In the genomic region with DNA sequence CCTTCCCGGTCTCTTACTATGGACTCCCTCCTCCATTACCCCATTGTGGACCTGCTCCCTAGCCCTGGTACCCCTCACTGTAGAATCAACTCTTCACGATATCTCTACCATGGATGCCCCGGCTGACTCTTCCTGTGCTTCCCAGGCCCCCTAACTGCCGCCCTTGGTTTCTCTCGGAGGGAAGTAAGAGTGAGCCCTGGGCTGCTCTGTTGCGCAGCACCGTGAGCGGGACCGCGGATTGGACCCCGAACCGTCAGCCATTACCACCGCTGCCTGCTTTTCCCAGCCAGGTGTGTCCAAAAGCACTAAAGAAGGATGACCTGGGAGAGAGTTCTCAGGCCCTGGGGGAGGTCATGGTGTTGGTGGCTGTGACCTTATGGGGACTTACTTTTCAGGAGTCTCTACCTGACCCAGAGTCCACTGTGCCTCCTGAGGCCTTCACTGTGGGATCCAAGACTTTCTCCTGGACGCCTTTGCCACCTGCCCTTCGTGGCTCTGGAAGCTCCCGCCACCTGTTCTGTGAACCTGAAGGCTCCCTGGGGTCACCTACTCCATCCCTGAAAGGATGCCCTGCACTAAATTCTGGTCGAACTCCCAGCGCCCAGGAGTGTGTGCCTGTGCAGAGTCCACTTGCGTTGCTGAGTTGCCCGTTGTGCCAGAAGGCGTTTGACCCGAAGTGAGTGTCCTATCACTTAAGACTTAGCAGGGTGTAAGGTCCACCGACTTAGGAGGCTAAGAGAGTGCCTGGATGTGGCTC, we compare ENCODE assay signal across 7 mouse cellular contexts. TPM values are rescaled to one million over a fixed set of nuclear protein-coding genes. Genes with fewer than 3 reads are reported as not detected.
DNase-seq lines count a peak whose midpoint lies in the region; ATAC-seq and TF ChIP-seq lines count a peak whose summit lies in the region.

No protein-coding gene starts in this region.

- peaks cover 11% of the 10 kb centered on the region for H3K4me1 ChIP-seq in brown adipose tissue, adult 24 weeks (ENCODE audit: control insufficient read depth, insufficient read depth, insufficient read length, low read length)
- H3K4me1 ChIP-seq in forebrain, embryonic 14.5 days (ENCODE audit: control insufficient read depth, insufficient read depth, low read length) = peaks cover 20% of the 10 kb centered on the region
- H3K4me1 ChIP-seq in intestine, embryonic 16.5 days (ENCODE audit: control insufficient read depth, insufficient read depth, low read length) = peaks cover 23% of the 10 kb centered on the region
- H3K4me1 ChIP-seq in lung, embryonic 14.5 days (ENCODE audit: insufficient read depth) = peaks cover 12% of the 10 kb centered on the region
- peaks cover 21% of the 10 kb centered on the region; the same call in 1 of the 2 replicates for H3K4me1 ChIP-seq in stomach, embryonic 15.5 days

- ATAC-seq in forebrain, embryonic 14.5 days = no peak; the same call in 1 of the 2 replicates
- ATAC-seq in intestine, embryonic 16.5 days = peak; percentile 40
- peak; percentile 22 for ATAC-seq in lung, embryonic 14.5 days (ENCODE audit: insufficient read depth)
- 0 out of 2 replicates have a peak, but pooled peaks have one; percentile 2 for ATAC-seq in stomach, embryonic 15.5 days (ENCODE audit: insufficient read depth, low FRiP score, low read depth)

- DNase-seq in spleen, postnatal 10 days (ENCODE audit: low spot score in 2 of 2) = peak; percentile 22 to 41
- no peak for DNase-seq in spleen, adult 12 weeks (ENCODE audit: low spot score)
- no peak for DNase-seq in forebrain, embryonic 14.5 days (ENCODE audit: low spot score)
- DNase-seq in lung, embryonic 14.5 days = peak; percentile 47

- no peaks in the 10 kb centered on the region for H3K9me3 ChIP-seq in forebrain, embryonic 14.5 days (replicated peaks; ENCODE audit: control insufficient read depth, low read length)
- no peaks in the 10 kb centered on the region for H3K9me3 ChIP-seq in intestine, embryonic 16.5 days (ENCODE audit: control insufficient read depth, low read length)
- H3K9me3 ChIP-seq in lung, embryonic 14.5 days (ENCODE audit: low read depth, low read length) = no peaks in the 10 kb centered on the region
- H3K9me3 ChIP-seq in stomach, embryonic 15.5 days = no peaks in the 10 kb centered on the region

- H3K9ac ChIP-seq in forebrain, embryonic 14.5 days (ENCODE audit: low read length) = peak overlapping the region; percentile 88
- peak overlapping the region; percentile 86 for H3K9ac ChIP-seq in intestine, embryonic 16.5 days (ENCODE audit: low read depth, low read length)
- peak overlapping the region; percentile 70 for H3K9ac ChIP-seq in lung, embryonic 14.5 days
- peak overlapping the region; percentile 74 for H3K9ac ChIP-seq in stomach, embryonic 15.5 days

- H3K4me3 ChIP-seq in brown adipose tissue, adult 24 weeks (ENCODE audit: insufficient read depth, low read depth, low read length) = peak overlapping the region; percentile 90
- H3K4me3 ChIP-seq in forebrain, embryonic 14.5 days (ENCODE audit: low read depth, low read length) = peak overlapping the region; percentile 59
- peak overlapping the region; percentile 63 for H3K4me3 ChIP-seq in intestine, embryonic 16.5 days (ENCODE audit: low read length)
- peak overlapping the region; percentile 45 for H3K4me3 ChIP-seq in lung, embryonic 14.5 days (ENCODE audit: low read depth, low read length)
- H3K4me3 ChIP-seq in stomach, embryonic 15.5 days (replicated peaks) = peak overlapping the region; percentile 61

- H3K36me3 ChIP-seq in forebrain, embryonic 14.5 days (ENCODE audit: control insufficient read depth, insufficient read depth, low read length) = peaks cover 3% of the 10 kb centered on the region; the same call in 1 of the 2 replicates
- no peaks in the 10 kb centered on the region for H3K36me3 ChIP-seq in intestine, embryonic 16.5 days (ENCODE audit: control insufficient read depth, insufficient read depth, low read length)
- H3K36me3 ChIP-seq in lung, embryonic 14.5 days (ENCODE audit: insufficient read depth) = 0 out of 2 replicates have a peak, but pooled peaks cover 3% of the 10 kb centered on the region
- no peaks in the 10 kb centered on the region for H3K36me3 ChIP-seq in stomach, embryonic 15.5 days

- TF ChIP-seq CTCF in lung, embryonic 14.5 days (IDR thresholded peaks at IDR 0.05; ENCODE audit: low read depth) = no peak

- peak overlapping the region; percentile 94 for H3K27ac ChIP-seq in brown adipose tissue, adult 24 weeks (replicated peaks; ENCODE audit: low read depth, low read length)
- H3K27ac ChIP-seq in forebrain, embryonic 14.5 days (ENCODE audit: low read depth, low read length) = peak overlapping the region; percentile 99
- H3K27ac ChIP-seq in intestine, embryonic 16.5 days (ENCODE audit: low read length) = peak overlapping the region; percentile 99
- peak overlapping the region; percentile 97 for H3K27ac ChIP-seq in lung, embryonic 14.5 days (ENCODE audit: low read depth)
- peak overlapping the region; percentile 99 for H3K27ac ChIP-seq in stomach, embryonic 15.5 days

- WGBS in forebrain, embryonic 14.5 days = 9% methylated on average over 23 of the region's 23 CpGs
- WGBS in intestine, embryonic 16.5 days = 8% methylated on average over 23 of the region's 23 CpGs
- WGBS in lung, embryonic 14.5 days = 8% methylated on average over 23 of the region's 23 CpGs
- 16% methylated on average over 23 of the region's 23 CpGs for WGBS in stomach, embryonic 15.5 days

- peak overlapping the region; percentile 93 for H3K4me2 ChIP-seq in forebrain, embryonic 14.5 days (ENCODE audit: low read length)
- H3K4me2 ChIP-seq in intestine, embryonic 16.5 days (ENCODE audit: low read depth, low read length) = peak overlapping the region; percentile 92
- peak overlapping the region; percentile 86 for H3K4me2 ChIP-seq in lung, embryonic 14.5 days
- H3K4me2 ChIP-seq in stomach, embryonic 15.5 days = peak overlapping the region; percentile 94

- no peaks in the 10 kb centered on the region for H3K27me3 ChIP-seq in forebrain, embryonic 14.5 days (replicated peaks; ENCODE audit: control insufficient read depth, insufficient read depth, low read length)
- no peaks in the 10 kb centered on the region for H3K27me3 ChIP-seq in intestine, embryonic 16.5 days (replicated peaks; ENCODE audit: control insufficient read depth, insufficient read depth, low read length)
- no peaks in the 10 kb centered on the region for H3K27me3 ChIP-seq in lung, embryonic 14.5 days (ENCODE audit: insufficient read depth, low read length)
- H3K27me3 ChIP-seq in stomach, embryonic 15.5 days (replicated peaks) = no peaks in the 10 kb centered on the region

RNA-seq across cellular contexts. Expression of gene Faap20, which starts 0.9 kb away (rescaled TPM):
- polyA plus RNA-seq in brown adipose tissue, adult 24 weeks (2012; ENCODE audit: insufficient read depth, insufficient read length, missing spikeins) = 18.7 and 21.7 TPM in 2 replicates
- 81.2 and 87.4 TPM in 2 replicates for polyA plus RNA-seq in forebrain, embryonic 14.5 days (2014; fragmentation: Nextera tagmentation; extraction: Ambion mirVana)
- 60.3 and 70.4 TPM in 2 replicates for polyA plus RNA-seq in intestine, embryonic 16.5 days (2015; fragmentation: Nextera tagmentation; extraction: Ambion mirVana)
- 81.2 and 83.9 TPM in 2 replicates for polyA plus RNA-seq in lung, embryonic 14.5 days (2014; fragmentation: Nextera tagmentation; extraction: Ambion mirVana)
- 64.5 and 65.8 TPM in 2 replicates for polyA plus RNA-seq in stomach, embryonic 15.5 days (2015; fragmentation: Nextera tagmentation; extraction: Ambion mirVana)

RNA-seq across cellular contexts. Expression of gene Ski, which starts 28.1 kb away (rescaled TPM):
- polyA plus RNA-seq in brown adipose tissue, adult 24 weeks (2012; ENCODE audit: insufficient read depth, insufficient read length, missing spikeins) = 18.9 and 20.2 TPM in 2 replicates
- polyA plus RNA-seq in forebrain, embryonic 14.5 days (2014; fragmentation: Nextera tagmentation; extraction: Ambion mirVana) = 16.2 and 17.1 TPM in 2 replicates
- 11.4 and 11.7 TPM in 2 replicates for polyA plus RNA-seq in intestine, embryonic 16.5 days (2015; fragmentation: Nextera tagmentation; extraction: Ambion mirVana)
- 23.7 and 25.8 TPM in 2 replicates for polyA plus RNA-seq in lung, embryonic 14.5 days (2014; fragmentation: Nextera tagmentation; extraction: Ambion mirVana)
- 16.2 and 16.6 TPM in 2 replicates for polyA plus RNA-seq in stomach, embryonic 15.5 days (2015; fragmentation: Nextera tagmentation; extraction: Ambion mirVana)

Comparison
In these comparisons a context has a peak if more than half of its experiments do, and no peak if none do; other contexts are left out.
1. DNase-seq: peak in spleen, postnatal 10 days (2 of 2) and lung, embryonic 14.5 days (single experiment); none in spleen, adult 12 weeks (single experiment) and forebrain, embryonic 14.5 days (single experiment).
2. Peak in every context shown above with its lines, with median percentiles within 50 percentile points of each other: H3K27ac ChIP-seq, H3K4me3 ChIP-seq, H3K4me2 ChIP-seq and H3K9ac ChIP-seq.